Mouse (Mus musculus) kidney, adult 2 months (tissue): ENCODE data around the gene Traf3ip2.

ENCODE experiments used
- CTCF ChIP-seq: fragments of 200-500 bp; conservative IDR thresholded peaks from 2 replicates; pipeline ENCODE4 v1.5.1; 2011; ENCODE audit warnings: low read depth, mild to moderate bottlenecking, control low read depth, low read length, moderate library complexity, mixed read lengths; ENCODE audit not compliant: insufficient read depth, insufficient read length
- POLR2A ChIP-seq: fragments of 200-500 bp; IDR thresholded peaks from one replicate; pipeline ENCODE4 v1.6.1; 2011; ENCODE audit warnings: low read depth, low read length, control low read depth

DNA sequence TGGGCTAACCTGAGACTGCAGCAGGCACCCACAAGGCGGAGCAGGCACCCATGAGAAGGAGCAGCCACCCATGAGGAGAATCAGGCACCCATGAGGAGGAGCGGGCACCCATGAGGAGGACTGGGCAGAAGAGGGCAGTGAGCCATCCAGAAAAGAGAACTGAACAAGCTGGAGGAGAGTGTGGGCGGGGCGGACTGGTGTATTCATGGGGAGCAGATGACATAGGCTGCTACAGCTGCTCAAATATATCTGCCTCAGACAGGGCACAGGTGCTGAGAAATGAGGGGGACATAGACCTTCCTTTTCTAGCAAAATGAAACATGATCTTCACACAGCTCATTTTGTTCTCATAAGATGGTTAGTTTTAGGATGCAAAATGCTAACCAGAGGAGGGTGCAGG, 74.1 kb downstream of the Traf3ip2 start:
- no peak for TF ChIP-seq CTCF
- TF ChIP-seq POLR2A = no peak
